Mouse (Mus musculus) MEL (cell line): ENCODE results near the gene Gm10842.
A peak's percentile ranks its signal among the peaks of the same experiment; 100 is the strongest.

Experiments
- CHD2 ChIP-seq: IDR thresholded peaks from 2 replicates; pipeline ENCODE4 v1.6.1; 2011; ENCODE audit warnings: low read length, improper control_type of control experiment
- CTCF ChIP-seq, 3 experiments: IDR thresholded peaks in 2 of 3; conservative IDR thresholded peaks in 1 of 3; 2 replicates each; pipeline ENCODE4 v1.5.1; 2011 to 2012; ENCODE audit warnings: low read length in 3 of 3, low read depth in 2 of 3, mild to moderate bottlenecking in 2 of 3, improper control_type of control experiment in 1 of 3, inconsistent platforms in 1 of 3, mixed read lengths in 1 of 3, moderate library complexity in 1 of 3; ENCODE audit not compliant: control insufficient read depth in 1 of 3, insufficient read depth in 1 of 3, poor library complexity in 1 of 3, severe bottlenecking in 1 of 3
- JUND ChIP-seq: IDR thresholded peaks from 2 replicates; pipeline ENCODE4 v1.6.1; 2011; ENCODE audit warnings: low read depth, mild to moderate bottlenecking, improper control_type of control experiment, low read length
- MAFK ChIP-seq: IDR thresholded peaks from 2 replicates; pipeline ENCODE4 v1.6.1; 2011; ENCODE audit warnings: low read depth, mild to moderate bottlenecking, low read length, improper control_type of control experiment, borderline replicate concordance
- MXI1 ChIP-seq: IDR thresholded peaks from 2 replicates; pipeline ENCODE4 v1.6.1; 2011; ENCODE audit warnings: mild to moderate bottlenecking, low read depth, low read length, improper control_type of control experiment
- POLR2A ChIP-seq, 2 experiments: IDR thresholded peaks; 2 replicates each; pipeline ENCODE4 v1.6.1; 2011 to 2012; ENCODE audit warnings: low read length in 2 of 2, mild to moderate bottlenecking in 2 of 2, control low read depth in 1 of 2, improper control_type of control experiment in 1 of 2, low read depth in 1 of 2, moderate library complexity in 1 of 2; ENCODE audit not compliant: control insufficient read depth in 1 of 2, insufficient read depth in 1 of 2, poor library complexity in 1 of 2

DNA sequence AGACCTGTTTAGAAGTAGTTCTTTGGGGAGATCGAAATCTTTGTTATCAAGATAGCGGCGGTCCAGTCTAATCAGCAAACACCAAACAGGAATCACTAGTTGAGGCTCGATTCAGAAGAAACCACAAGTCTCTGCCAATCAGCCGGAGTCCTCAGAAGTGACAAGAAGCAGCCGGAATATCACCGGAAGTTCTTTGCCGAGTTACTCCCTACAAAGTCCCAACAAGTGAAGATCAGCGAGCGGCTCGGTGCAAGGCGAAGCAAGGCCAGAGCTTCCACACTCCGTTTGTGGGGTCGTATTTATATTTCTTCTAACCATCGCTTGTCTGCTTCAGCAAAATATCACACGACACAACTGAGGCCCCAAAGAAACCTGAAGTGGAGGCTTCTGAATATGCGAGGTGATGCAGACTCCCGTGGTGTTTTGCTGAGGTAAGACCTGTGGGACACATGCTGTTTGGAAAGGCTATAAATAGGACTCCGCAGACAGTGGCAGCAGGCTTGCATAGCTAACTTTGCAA lies 10.1 kb downstream of the Gm10842 start:
- TF ChIP-seq CTCF (IDR thresholded peaks at IDR 0.05 in 2 of 3, conservative IDR thresholded peaks at IDR 0.05 in 1 of 3; ENCODE audit: control insufficient read depth in 1 of 3, insufficient read depth in 1 of 3, low read depth in 2 of 3, low read length in 3 of 3, poor library complexity in 1 of 3, severe bottlenecking in 1 of 3), result no peak
- no peak for TF ChIP-seq CHD2
- peak; percentile 22; the same call in 1 of the 2 replicates for TF ChIP-seq MAFK
- peak; percentile 64 for TF ChIP-seq MXI1
- TF ChIP-seq POLR2A (IDR thresholded peaks at IDR 0.05; ENCODE audit: control insufficient read depth in 1 of 2, insufficient read depth in 1 of 2, low read depth in 1 of 2, low read length in 2 of 2, poor library complexity in 1 of 2), result peak in 1 of 2 experiments; percentile 51; a peak in 2 of 4 replicates
- no peak for TF ChIP-seq JUND
